Mouse (Mus musculus): ENCODE data around the gene Cers5. TPM values are rescaled to one million over a fixed set of nuclear protein-coding genes. Genes with fewer than 3 reads are reported as not detected.

Cers5 gene
- total RNA-seq, 2 experiments from 2014 or later: 16.0 to 17.5 TPM

- peak; percentile 93 for DNase-seq
These were observed 47.1 kb downstream of the Cers5 start, which contains the start of gene Cox14 for GRCm38 (mm10) chr15:99725341-99726155. Gene Cox14, plus strand, starts transcription at chr15:99725618.

- DNase-seq: peak; percentile 68
These were observed 48.2 kb downstream of the Cers5 start for GRCm38 (mm10) chr15:99724292-99725021.

GRCm38 (mm10) chr15:99723515-99724291 is 49.0 kb downstream of the Cers5 start:
- peak; percentile 72 for DNase-seq

- DNase-seq: no peak
These were observed 49.6 kb downstream of the Cers5 start for GRCm38 (mm10) chr15:99723120-99723514.

- no peak for DNase-seq
These were observed 50.6 kb downstream of the Cers5 start for GRCm38 (mm10) chr15:99721921-99722743.

- no peak for DNase-seq
These were observed 52.8 kb downstream of the Cers5 start for GRCm38 (mm10) chr15:99719865-99720264.

GRCm38 (mm10) chr15:99718461-99719021 is 54.1 kb downstream of the Cers5 start:
- peak; percentile 50 for DNase-seq

GRCm38 (mm10) chr15:99717386-99718334 is 55.0 kb downstream of the Cers5 start, which contains the start of gene Gpd1:
Gene Gpd1, plus strand, starts transcription at chr15:99717515.
- DNase-seq: peak; percentile 67

GRCm38 (mm10) chr15:99716814-99717213 is 55.9 kb downstream of the Cers5 start:
- DNase-seq: no peak

GRCm38 (mm10) chr15:99715982-99716746 is 56.5 kb downstream of the Cers5 start:
- DNase-seq: no peak

- DNase-seq: no peak
These were observed 57.3 kb downstream of the Cers5 start for GRCm38 (mm10) chr15:99715361-99715865.

- DNase-seq: peak; percentile 78
These were observed 57.8 kb downstream of the Cers5 start for GRCm38 (mm10) chr15:99714858-99715257.

GRCm38 (mm10) chr15:99714206-99714605 is 58.5 kb downstream of the Cers5 start:
- no peak for DNase-seq

GRCm38 (mm10) chr15:99713569-99713968 is 59.1 kb downstream of the Cers5 start:
- DNase-seq: no peak

- no peak for DNase-seq
These were observed 59.8 kb downstream of the Cers5 start for GRCm38 (mm10) chr15:99712666-99713559.

- no peak for DNase-seq
These were observed 61.2 kb downstream of the Cers5 start for GRCm38 (mm10) chr15:99711491-99711890.

GRCm38 (mm10) chr15:99710221-99711190 is 62.2 kb downstream of the Cers5 start:
- no peak for DNase-seq

Data from gastrocnemius, postnatal 10 days (tissue).